Mouse (Mus musculus) neural tube, embryonic 13.5 days (tissue): ENCODE measurements around the gene Pheta1. TPM values are rescaled to one million over a fixed set of nuclear protein-coding genes. Genes with fewer than 3 reads are reported as not detected.

Experiments
- ATAC-seq: fragments of 200-750 bp; cut with Nextera tagmentation; 2 replicates; pipeline ENCODE4 v1.8.0; 2017; ENCODE audit warnings: low read depth, mild to moderate bottlenecking, moderate TSS enrichment, moderate library complexity
- H3K27ac ChIP-seq: fragments of 300-500 bp; sonication (generic); replicated peaks from 2 replicates; pipeline ENCODE4 v1.5.1; 2015; ENCODE audit warnings: moderate library complexity, mild to moderate bottlenecking, inconsistent platforms
- H3K27me3 ChIP-seq: fragments of 300-500 bp; sonication (generic); 2 replicates; pipeline ENCODE4 v1.6.1; 2015; ENCODE audit warnings: mild to moderate bottlenecking, inconsistent platforms
- H3K36me3 ChIP-seq: fragments of 300-500 bp; sonication (generic); 2 replicates; pipeline ENCODE4 v1.6.1; 2015; ENCODE audit warnings: mild to moderate bottlenecking, inconsistent platforms
- H3K4me1 ChIP-seq: fragments of 300-500 bp; sonication (generic); replicated peaks from 2 replicates; pipeline ENCODE4 v1.6.1; 2015; ENCODE audit warnings: inconsistent platforms
- H3K4me2 ChIP-seq: fragments of 300-500 bp; sonication (generic); 2 replicates; pipeline ENCODE4 v1.6.1; 2015; ENCODE audit warnings: inconsistent platforms, mild to moderate bottlenecking, moderate library complexity
- H3K4me3 ChIP-seq: fragments of 300-500 bp; sonication (generic); 2 replicates; pipeline ENCODE4 v1.5.1; 2015; ENCODE audit warnings: mild to moderate bottlenecking, inconsistent platforms
- H3K9ac ChIP-seq: fragments of 300-500 bp; sonication (generic); 2 replicates; pipeline ENCODE4 v1.6.1; 2015; ENCODE audit warnings: moderate library complexity, mild to moderate bottlenecking, inconsistent platforms
- H3K9me3 ChIP-seq: fragments of 300-500 bp; sonication (generic); 2 replicates; pipeline ENCODE4 v1.6.1; 2016; ENCODE audit warnings: inconsistent platforms
- WGBS: fragments of 180-500 bp; shearing (Covaris S2); methylation state at CpG from one replicate; pipeline ENCODE4 v1.1.7; 2015; 5-methylcytosine and 5-hydroxymethylcytosine counted together
- polyA plus RNA-seq: library from polyadenylated mRNA; unstranded; fragments of >200 nt; fragmentation: Nextera tagmentation; extraction: Ambion mirVana; gene quantifications from 2 replicates; pipeline ENCODE4 v1.2.1, GENCODE M21; 2015

The Pheta1 gene
- polyA plus RNA-seq, 1 experiment from 2014 or later = 41.5 TPM

DNA sequence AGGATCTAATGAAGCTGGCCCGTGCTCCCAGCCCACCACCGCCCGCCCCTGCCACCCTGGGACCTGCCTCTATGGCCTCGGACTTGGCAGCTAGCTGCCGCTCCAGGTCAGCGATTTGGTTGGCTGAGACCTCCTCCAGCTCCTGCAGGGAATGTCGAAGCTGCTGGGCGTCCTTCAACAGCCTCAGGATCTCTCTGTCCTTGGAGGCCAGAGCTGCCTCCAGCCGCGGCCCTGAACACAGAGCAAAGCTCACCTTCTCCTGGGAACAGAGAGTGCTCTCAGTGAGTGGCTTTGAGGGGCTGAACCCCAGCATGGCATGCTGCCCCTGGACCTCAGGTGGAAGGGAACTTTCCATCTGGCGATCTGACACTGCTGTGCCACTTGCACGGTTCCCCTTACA is 28.1 kb downstream of the Pheta1 start:
- 0 out of 2 replicates have a peak, but pooled peaks cover 9% of the 10 kb centered on the region for H3K4me1 ChIP-seq
- WGBS = 87% methylated on average over 12 of the region's 12 CpGs
- no peak overlapping the region for H3K4me3 ChIP-seq
- peaks cover 59% of the 10 kb centered on the region for H3K36me3 ChIP-seq
- no peak overlapping the region for H3K27ac ChIP-seq
- ATAC-seq = no peak
- no peaks in the 10 kb centered on the region for H3K9me3 ChIP-seq
- no peak overlapping the region for H3K4me2 ChIP-seq
- H3K27me3 ChIP-seq = no peaks in the 10 kb centered on the region
- H3K9ac ChIP-seq = no peak overlapping the region

DNA sequence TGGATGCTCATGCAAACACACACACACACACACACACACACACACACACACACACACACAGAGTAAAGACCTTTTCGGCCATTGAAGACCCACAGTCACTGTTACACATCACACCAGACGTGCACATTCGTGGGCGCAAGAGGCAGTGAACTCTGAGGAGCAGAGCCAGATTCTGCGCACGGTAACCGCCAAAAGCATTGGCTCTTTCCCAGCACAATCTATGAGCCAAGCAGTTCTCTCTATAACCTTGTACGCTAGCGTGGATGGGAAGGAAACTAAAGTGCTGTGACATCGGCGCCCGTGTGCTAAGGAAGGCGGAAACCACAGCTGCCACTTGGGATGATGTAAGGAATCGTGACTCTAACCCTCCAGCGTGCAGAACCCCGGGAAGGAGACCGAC is 29.9 kb downstream of the Pheta1 start:
- H3K36me3 ChIP-seq = peaks cover 46% of the 10 kb centered on the region
- H3K27ac ChIP-seq = no peak overlapping the region
- H3K4me3 ChIP-seq = no peak overlapping the region
- H3K4me2 ChIP-seq = no peak overlapping the region
- no peaks in the 10 kb centered on the region for H3K9me3 ChIP-seq
- H3K27me3 ChIP-seq = no peaks in the 10 kb centered on the region
- H3K4me1 ChIP-seq = 0 out of 2 replicates have a peak, but pooled peaks cover 9% of the 10 kb centered on the region
- WGBS = 81% methylated on average over 17 of the region's 17 CpGs
- ATAC-seq = no peak
- H3K9ac ChIP-seq = no peak overlapping the region

DNA sequence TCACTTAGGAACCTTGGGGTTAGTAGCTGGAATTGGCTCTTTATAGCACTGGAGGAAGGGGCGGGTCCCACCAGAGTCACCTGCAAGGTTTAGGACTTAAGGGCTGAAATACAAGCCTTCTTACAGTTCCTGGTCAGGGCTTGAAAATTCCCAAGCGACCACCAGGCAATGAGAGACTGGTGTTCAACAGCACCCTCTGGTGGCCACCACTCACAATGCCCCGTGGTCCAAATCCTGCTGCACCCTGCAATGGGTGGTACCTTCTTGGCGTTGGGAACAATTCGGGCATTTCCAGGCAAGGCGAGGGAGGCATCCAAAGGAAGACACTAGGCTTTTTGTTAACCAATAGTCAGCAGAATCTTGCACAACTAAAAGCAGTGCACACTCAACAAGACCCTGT is 30.4 kb downstream of the Pheta1 start:
- ATAC-seq = no peak
- Histone ChIP-seq H3K36me3 (peaks cover 44% of the 10 kb centered on the region), H3K4me2 (no peak overlapping the region), H3K9ac (no peak overlapping the region), H3K27ac (no peak overlapping the region), H3K9me3 (no peaks in the 10 kb centered on the region), H3K4me3 (no peak overlapping the region), H3K27me3 (no peaks in the 10 kb centered on the region), H3K4me1 (0 out of 2 replicates have a peak, but pooled peaks cover 9% of the 10 kb centered on the region)
- WGBS = 58% methylated on average over 6 of the region's 6 CpGs

DNA sequence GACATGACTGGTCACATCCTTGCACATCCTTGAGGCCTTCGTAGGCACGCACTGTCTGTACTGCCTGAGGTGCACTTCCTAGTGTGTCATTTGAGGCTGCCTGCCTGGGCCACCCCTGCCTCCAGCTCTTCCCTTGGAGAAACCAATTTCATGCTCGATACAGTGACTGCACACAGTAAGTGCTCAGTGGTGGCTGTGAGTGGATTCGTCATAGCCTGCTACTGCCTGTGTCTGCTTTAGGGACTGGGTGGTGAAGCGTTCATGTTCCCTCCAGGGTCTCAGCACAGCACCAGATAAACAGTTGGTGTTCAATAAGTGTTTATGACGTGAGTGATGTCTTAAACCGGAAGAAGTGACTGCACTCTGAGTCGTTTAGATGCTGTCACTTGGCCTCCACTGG is 34.6 kb downstream of the Pheta1 start:
- Histone ChIP-seq H3K9ac (no peak overlapping the region), H3K4me3 (no peak overlapping the region), H3K4me2 (no peak overlapping the region), H3K9me3 (no peaks in the 10 kb centered on the region), H3K27me3 (no peaks in the 10 kb centered on the region), H3K36me3 (peaks cover 30% of the 10 kb centered on the region), H3K4me1 (0 out of 2 replicates have a peak, but pooled peaks cover 2% of the 10 kb centered on the region), H3K27ac (peak overlapping the region; percentile 23; the same call in 1 of the 2 replicates)
- ATAC-seq = no peak
- 70% methylated on average over 8 of the region's 8 CpGs for WGBS

DNA sequence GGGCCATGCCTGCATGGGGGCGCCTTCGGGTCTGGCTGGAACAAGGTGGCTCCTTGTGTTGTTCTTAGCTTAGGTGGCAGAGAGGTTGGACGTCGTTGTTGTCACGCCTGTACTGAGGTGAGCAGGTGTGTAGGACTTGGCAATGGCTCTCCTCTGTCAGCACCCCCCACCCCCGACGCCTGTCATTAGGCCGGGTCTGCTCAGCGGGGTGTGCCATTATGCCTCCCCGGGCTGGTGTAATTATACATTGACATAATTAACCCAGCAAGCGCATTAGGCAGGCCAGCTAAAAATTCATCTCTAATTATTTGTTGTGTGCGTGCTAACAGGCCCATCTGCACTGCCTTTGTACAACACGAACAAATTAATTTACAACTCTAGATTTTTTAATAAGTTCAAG is 40.6 kb downstream of the Pheta1 start:
- Histone ChIP-seq H3K9ac (no peak overlapping the region), H3K36me3 (peaks cover 15% of the 10 kb centered on the region), H3K4me3 (no peak overlapping the region), H3K4me1 (peaks cover 21% of the 10 kb centered on the region), H3K27ac (peak overlapping the region; percentile 11; the same call in 1 of the 2 replicates), H3K27me3 (peaks cover 12% of the 10 kb centered on the region), H3K4me2 (no peak overlapping the region), H3K9me3 (no peaks in the 10 kb centered on the region)
- peak; percentile 45 for ATAC-seq
- whole genome bisulfite sequencing = 21% methylated on average over 13 of the region's 13 CpGs

DNA sequence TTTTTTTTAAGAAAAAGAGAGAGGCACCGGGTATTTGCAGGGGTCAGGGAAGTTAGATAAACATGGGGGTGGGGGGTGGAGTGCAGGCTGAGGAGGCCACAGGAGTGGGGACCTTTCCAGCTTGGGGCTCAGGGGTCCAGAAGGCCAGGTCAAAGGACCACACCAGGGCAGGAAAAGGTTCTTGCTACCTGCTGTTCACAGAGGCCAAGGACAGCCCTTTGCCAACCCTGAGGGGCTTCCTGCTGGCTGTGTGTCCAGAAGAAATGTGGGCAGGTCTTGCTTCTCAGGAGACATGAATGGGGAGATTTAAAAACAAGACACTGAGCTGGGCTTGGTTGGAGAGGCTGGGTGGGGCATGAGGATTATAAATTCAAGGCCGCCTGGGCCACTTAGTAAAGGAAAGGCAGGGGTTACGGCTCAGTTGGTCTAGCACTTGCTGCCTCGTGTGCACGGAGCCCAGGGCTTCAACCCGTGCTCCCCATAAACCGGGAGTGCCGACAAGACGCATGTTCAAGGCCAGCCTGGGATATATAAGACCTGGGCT is 41.1 kb downstream of the Pheta1 start:
- WGBS = 35% methylated on average over 9 of the region's 9 CpGs
- Histone ChIP-seq H3K4me3 (no peak overlapping the region), H3K27ac (peak overlapping the region; percentile 72), H3K36me3 (peaks cover 15% of the 10 kb centered on the region), H3K9me3 (no peaks in the 10 kb centered on the region), H3K9ac (peak overlapping the region; percentile 14; the same call in 1 of the 2 replicates), H3K4me1 (peaks cover 25% of the 10 kb centered on the region), H3K4me2 (no peak overlapping the region), H3K27me3 (peaks cover 12% of the 10 kb centered on the region)
- ATAC-seq = no peak

DNA sequence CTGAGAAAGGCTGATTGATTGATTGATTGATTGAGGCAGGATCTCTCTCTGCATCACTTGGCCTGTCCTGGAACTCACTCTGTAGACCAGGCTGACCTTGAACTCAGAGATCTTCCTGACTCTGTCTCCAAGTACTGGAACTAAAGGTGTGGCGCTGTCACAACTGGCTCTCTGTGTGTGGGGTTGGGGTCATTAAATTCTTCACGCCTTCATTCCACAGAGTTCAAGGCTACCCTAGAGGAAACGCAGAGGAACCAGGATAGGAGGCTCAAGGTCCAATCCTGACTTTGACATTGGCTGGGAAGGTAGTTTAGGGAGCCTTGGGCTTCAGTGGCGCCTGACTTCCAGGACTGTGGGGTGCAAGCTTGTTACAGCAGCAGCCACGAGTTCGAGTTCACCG is 42.1 kb downstream of the Pheta1 start:
- Histone ChIP-seq H3K27ac (0 out of 2 replicates have a peak overlapping the region, but pooled peaks have one; percentile 72), H3K4me3 (no peak overlapping the region), H3K36me3 (peaks cover 13% of the 10 kb centered on the region), H3K9ac (no peak overlapping the region), H3K27me3 (peaks cover 12% of the 10 kb centered on the region), H3K9me3 (no peaks in the 10 kb centered on the region), H3K4me1 (peaks cover 35% of the 10 kb centered on the region), H3K4me2 (no peak overlapping the region)
- no peak for ATAC-seq
- WGBS = 93% methylated on average over 7 of the region's 7 CpGs

DNA sequence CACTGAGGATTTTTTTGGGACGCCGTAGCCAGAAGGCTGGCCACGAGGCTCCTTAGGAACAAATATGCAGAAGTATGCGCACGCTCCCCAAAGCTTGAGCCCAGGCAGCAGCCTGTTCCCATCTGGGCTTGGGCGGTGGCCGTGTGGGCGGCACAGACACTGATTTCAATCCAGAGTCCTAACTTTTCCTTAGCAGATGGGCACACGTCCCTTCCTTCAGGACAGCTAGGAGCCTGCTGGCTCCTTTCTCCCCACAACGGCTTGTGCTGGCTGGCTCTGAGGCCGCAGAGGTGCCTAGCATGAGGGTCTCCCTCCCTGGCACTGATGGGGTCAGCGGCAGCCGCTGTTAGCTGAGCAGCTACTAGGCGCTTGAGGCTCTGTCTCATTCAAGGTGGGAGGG is 43.5 kb downstream of the Pheta1 start:
- Histone ChIP-seq H3K4me1 (peaks cover 46% of the 10 kb centered on the region), H3K9me3 (no peaks in the 10 kb centered on the region), H3K27me3 (peaks cover 18% of the 10 kb centered on the region), H3K36me3 (peaks cover under 1% of the 10 kb centered on the region; the same call in 1 of the 2 replicates), H3K27ac (no peak overlapping the region), H3K4me2 (no peak overlapping the region), H3K9ac (no peak overlapping the region), H3K4me3 (no peak overlapping the region)
- no peak for ATAC-seq
- WGBS = 86% methylated on average over 14 of the region's 14 CpGs

DNA sequence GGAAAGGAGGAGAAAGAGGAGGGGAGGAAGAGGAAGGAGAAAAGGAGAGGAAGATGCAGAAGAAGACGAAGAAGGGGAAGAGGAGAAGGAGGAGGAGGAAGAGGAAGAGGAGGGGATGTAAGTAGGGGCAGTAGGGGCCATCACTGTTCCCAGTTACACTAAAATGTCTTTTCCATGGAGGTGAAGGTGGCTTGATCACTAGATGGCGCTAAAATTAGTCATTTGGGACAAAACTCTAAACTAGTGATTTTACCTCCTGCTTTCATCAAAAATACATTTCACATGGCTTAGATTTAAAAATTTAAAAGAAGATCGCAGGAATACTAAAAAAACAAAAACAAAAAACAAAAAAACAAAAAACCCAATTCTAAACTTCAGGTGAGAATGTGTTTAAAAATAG is 44.8 kb downstream of the Pheta1 start:
- Histone ChIP-seq H3K27ac (no peak overlapping the region), H3K27me3 (peaks cover 18% of the 10 kb centered on the region), H3K4me1 (peaks cover 46% of the 10 kb centered on the region), H3K9me3 (no peaks in the 10 kb centered on the region), H3K4me2 (no peak overlapping the region), H3K36me3 (no peaks in the 10 kb centered on the region), H3K9ac (no peak overlapping the region), H3K4me3 (no peak overlapping the region)
- no peak for ATAC-seq
- 34% methylated on average over 3 of the region's 3 CpGs for WGBS

DNA sequence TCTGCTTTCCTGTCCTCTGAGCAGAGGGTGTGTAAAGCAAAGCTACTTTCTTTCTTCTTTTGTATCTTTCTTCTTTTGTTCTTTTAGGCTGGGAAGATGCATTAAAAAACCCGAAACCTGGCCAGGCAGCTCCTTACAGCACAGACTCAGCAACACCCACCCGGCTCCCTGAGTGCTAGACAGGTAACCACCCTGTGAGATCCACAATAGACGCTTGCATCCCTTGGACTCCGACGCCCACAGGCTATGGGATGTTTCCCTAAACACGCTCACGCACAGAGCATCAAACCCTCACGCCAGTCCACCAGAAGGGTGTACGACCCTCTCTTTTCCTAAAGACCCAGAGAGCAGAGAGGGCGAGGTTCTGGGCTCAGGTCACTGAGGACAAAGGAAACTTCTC is 45.9 kb downstream of the Pheta1 start:
- no peaks in the 10 kb centered on the region for H3K9me3 ChIP-seq
- no peak overlapping the region for H3K4me3 ChIP-seq
- peaks cover 18% of the 10 kb centered on the region for H3K27me3 ChIP-seq
- WGBS = 39% methylated on average over 10 of the region's 10 CpGs
- peaks cover 37% of the 10 kb centered on the region for H3K4me1 ChIP-seq
- no peak for ATAC-seq
- peak overlapping the region; percentile 67 for H3K27ac ChIP-seq
- H3K36me3 ChIP-seq = no peaks in the 10 kb centered on the region
- H3K9ac ChIP-seq = no peak overlapping the region
- H3K4me2 ChIP-seq = no peak overlapping the region

DNA sequence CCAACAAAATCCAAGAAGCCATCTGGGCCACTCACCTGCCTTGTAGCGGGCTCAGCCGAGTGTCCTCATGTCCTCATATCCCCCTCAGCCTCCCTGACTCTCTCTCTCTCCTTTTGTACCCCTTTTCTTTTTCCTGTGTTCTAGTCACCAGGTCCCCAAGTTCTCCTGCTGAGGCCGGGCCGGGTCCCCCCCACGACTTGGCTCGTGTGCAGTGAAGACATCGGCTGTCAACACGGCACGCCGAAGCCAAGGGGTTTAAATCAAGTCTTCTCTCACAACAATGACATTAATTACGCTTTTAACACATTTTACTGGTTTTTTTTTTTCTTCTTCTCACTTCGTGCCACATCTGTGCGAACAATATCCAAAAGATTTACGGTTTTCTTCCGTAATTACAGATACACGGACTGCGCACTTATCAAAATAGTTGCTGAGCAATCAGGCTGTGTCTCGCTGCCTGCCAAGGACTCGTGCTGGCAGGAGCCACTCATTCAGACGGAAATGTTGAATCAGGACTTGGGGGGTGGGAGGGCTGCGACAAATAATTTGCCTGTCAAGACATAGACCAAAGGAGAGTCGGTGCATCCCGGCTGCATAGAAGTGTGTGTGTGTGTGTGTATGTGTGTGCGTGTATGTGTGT is 46.5 kb downstream of the Pheta1 start:
- Histone ChIP-seq H3K4me1 (peaks cover 31% of the 10 kb centered on the region), H3K36me3 (no peaks in the 10 kb centered on the region), H3K27ac (peak overlapping the region; percentile 67), H3K27me3 (peaks cover 18% of the 10 kb centered on the region), H3K4me2 (peak overlapping the region; percentile 25), H3K4me3 (no peak overlapping the region), H3K9me3 (no peaks in the 10 kb centered on the region), H3K9ac (peak overlapping the region; percentile 50; the same call in 1 of the 2 replicates)
- peak; percentile 55; the same call in 1 of the 2 replicates for ATAC-seq
- WGBS = 16% methylated on average over 24 of the region's 24 CpGs

DNA sequence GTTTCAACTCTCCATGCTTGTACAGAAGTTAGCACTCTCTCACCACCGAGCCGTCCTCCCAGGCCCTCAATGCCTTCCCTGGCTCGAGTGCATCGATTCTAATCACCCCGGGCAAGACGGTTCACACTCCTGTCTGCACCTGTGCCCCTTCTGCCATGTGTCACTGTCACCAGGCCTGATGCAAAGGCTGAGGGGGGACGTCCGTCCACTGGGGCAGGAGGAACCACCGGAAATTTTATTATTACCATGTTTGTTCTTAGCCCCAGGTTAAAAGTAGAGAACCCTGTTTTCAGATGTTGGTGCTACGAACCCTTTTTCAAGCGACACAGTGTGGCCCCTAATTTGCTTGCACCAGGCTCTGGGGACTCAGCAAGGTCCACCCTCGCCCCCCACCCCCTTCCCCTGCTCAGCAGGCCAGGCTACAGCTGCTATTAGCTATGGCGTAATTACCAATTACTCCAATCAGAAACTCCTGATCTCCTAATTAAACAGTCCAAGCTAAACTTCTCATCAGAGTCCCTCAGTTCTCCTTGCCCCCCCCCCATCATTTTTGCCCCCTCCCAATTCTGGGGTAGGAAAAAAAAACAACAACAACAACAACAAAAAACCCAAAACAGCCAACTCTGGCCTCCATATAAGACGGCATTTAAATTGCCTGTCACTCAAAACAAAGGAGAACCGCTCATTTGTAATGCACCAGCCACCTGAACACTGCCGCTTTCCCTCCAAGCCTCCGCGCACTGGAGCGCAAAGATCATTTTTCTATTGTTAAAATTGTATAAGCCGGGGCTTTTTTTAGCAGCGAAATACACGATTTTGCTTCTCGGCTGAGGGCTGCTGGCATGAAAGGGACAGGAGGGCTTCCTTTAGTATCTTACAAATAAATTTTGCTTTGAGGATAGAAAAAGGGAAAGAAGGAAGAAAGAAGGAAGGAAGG is 54.3 kb downstream of the Pheta1 start:
- H3K4me3 ChIP-seq = no peak overlapping the region
- H3K9ac ChIP-seq = peak overlapping the region; percentile 5; the same call in 1 of the 2 replicates
- peaks cover 22% of the 10 kb centered on the region for H3K4me1 ChIP-seq
- no peaks in the 10 kb centered on the region for H3K9me3 ChIP-seq
- H3K4me2 ChIP-seq = no peak overlapping the region
- H3K27me3 ChIP-seq = no peaks in the 10 kb centered on the region
- H3K27ac ChIP-seq = peak overlapping the region; percentile 46
- 33% methylated on average over 23 of the region's 23 CpGs for WGBS
- H3K36me3 ChIP-seq = no peaks in the 10 kb centered on the region
- ATAC-seq = no peak
